Mouse (Mus musculus) thymus, adult 2 months (tissue): ENCODE results near the gene Nudt8.

ENCODE experiments used
- CTCF ChIP-seq: fragments of 200-500 bp; IDR thresholded peaks from 2 replicates; pipeline ENCODE4 v1.5.1; 2012; ENCODE audit warnings: mild to moderate bottlenecking, control low read depth, low read length, moderate library complexity, borderline replicate concordance; ENCODE audit not compliant: control insufficient read depth, poor library complexity, insufficient read depth; ENCODE audit errors: extremely low read depth
- POLR2A ChIP-seq: fragments of 200-500 bp; IDR thresholded peaks from 2 replicates; pipeline ENCODE4 v1.6.1; 2012; ENCODE audit warnings: mild to moderate bottlenecking, low read length, control low read depth, moderate library complexity; ENCODE audit not compliant: control insufficient read depth, poor library complexity, insufficient read depth; ENCODE audit errors: extremely low read depth

- TF ChIP-seq POLR2A (no peak), CTCF (no peak)
These were observed 41.9 kb upstream of the Nudt8 start, which contains the start of gene Aldh3b3 for GRCm38 (mm10) chr19:3958470-3958869.
